Mouse (Mus musculus) adrenal gland, postnatal 14 days (tissue): ENCODE data around the gene Tm9sf1. TPM values are rescaled to one million over a fixed set of nuclear protein-coding genes. Genes with fewer than 3 reads are reported as not detected.

Experiments
- DNase-seq: peaks from one replicate; pipeline ENCODE4 v3.0.0; 2021; ENCODE audit warnings: mixed read lengths
- total RNA-seq: library from RNA; stranded (reverse); gene quantifications from 2 replicates; pipeline ENCODE4 v1.2.3, GENCODE M21; 2021

The Tm9sf1 gene
- total RNA-seq, 1 experiment from 2014 or later: 78.5 TPM

- peak; percentile 94 for DNase-seq
Measured at GRCm38 (mm10) chr14:55635523-55636007, 8.0 kb downstream of the Tm9sf1 start, which contains the start of gene Ipo4. Ipo4 (minus strand) TSS chr14:55635957.

DNA sequence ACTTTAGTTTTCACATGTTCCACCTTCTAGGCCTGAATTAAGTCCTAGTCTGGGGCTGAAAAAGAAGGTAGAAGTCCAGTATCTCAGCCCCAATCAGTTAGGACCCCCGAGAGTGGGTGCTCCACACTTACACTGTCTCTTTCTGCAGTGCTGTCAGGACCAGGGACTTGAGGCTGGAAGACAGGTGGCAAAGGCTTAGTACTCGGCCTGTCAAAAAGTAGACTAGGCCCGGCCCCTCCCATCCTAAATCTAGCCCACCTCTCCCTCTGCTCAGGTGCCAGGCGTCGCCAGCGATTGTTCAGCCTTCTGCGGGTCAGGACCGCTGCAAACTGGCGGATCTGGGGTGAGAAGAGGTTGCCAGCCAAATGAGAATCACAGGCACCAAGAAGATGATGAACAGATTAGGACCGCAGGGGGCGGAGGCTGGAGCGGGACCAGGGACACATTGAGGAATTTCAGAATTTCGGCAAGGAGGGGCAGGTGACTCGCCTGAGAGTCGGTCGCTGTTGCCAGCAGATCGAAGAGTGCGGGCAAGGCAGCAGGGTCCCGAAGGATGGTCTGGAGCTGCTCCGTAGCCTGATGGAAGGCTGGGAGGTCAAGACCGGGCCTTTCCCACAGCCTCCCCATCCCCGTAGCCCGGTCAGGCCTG lies 8.6 kb downstream of the Tm9sf1 start:
- peak; percentile 73 for DNase-seq

DNA sequence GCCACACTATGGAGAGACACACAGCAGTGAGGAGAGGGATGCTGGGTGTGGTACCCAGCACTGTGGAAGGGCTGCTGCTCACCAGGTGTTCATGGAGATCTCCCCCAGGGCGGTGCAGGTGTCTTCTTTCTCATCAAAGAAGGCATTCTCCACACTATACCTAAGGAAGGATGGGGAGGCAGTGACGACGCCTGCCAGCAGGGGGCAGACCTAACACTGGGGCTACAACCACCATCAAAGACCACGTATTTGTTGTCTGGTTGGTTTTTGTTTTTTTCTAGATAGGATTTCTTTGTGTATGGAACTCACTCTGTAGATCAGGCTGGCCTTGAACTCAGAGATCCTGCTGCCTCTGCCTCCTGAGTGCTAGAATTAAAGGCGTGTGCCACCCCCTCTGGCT lies 14.3 kb downstream of the Tm9sf1 start:
- DNase-seq: peak; percentile 74

- DNase-seq: no peak
Measured at GRCm38 (mm10) chr14:55628077-55628827, 15.4 kb downstream of the Tm9sf1 start.

DNA sequence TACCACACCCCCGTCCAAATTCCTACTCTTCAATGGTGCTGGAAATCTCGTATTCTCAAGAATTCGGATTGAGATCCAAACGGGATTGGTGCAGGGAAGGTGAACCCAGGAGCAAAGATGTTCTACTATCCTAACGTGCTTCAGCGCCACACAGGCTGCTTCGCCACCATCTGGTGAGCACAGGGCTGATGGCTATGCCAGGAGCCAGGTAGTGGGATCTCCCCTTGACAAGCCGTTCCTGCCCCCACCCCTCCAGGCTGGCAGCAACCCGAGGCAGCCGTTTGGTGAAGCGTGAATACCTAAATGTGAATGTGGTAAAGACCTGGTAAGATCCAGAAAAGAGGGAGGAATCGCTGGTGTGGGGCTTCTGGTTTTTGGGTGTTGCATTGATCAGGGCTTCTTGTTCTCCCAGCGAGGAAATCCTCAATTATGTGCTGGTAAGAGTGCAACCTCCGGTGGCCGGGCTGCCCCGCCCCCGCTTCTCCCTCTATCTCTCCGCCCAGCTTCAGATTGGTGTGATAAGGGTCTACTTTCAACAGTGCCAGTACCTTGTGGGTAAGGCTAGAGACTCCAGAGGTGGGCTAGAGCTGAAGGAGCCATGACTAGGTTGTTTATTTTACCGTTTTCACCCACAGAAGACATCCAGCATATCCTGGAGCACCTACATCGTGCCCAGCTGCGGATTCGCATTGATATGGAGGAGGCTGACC lies 25.0 kb downstream of the Tm9sf1 start:
- DNase-seq: no peak

- peak; percentile 67 for DNase-seq
Measured at GRCm38 (mm10) chr14:55617822-55618221, 25.8 kb downstream of the Tm9sf1 start, which contains the start of gene Rec8. Rec8 (plus strand) TSS chr14:55618037.

DNA sequence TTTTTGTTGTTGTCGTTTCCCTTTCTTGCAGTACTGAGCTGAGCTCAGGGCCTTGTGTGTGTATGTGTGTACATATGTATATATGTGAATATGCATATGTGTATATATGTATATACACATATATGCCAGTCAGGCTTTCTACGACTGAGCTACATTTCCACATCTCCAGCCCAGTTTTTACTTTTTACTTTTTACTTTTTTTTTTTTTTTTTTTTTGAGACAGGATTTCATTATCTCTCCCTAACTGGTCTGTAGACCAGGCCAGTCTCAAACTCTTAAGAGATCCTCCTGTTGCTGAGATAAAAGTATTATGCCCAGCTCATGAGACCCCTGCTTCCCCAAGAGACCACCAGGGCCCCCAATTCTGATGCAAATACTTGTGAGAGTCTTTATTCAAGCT lies 26.8 kb downstream of the Tm9sf1 start:
- DNase-seq: no peak

GRCm38 (mm10) chr14:55615876-55616275 lies 27.7 kb downstream of the Tm9sf1 start:
- DNase-seq: no peak

DNA sequence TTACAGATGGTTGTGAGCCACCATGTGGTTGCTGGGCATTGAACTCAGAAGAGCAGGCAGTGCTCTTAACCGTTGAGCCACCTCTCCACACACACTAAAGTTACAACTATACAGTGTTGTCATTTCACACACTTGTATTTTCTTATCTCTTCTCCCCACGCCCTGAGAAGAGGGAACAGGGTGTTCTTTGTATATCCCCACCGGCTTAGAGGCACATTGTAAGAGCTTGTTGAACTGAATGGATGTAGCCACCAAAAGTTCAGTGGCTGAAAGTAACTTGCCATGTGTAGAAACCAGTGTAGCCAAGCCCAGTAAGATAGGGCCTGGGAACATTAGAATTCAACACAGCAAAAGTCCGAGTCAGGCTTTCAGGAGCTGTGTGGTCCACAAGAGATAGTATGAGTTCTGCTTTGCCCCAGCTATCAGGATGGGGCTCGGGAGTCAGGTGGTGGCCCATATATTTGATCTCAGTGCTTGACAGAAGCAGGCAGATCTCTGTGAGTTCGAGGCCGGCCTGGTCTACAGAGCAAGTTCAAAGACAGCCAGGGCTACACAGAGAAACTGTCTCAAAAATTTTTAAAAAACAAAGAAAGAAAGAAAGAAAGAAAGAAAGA lies 28.9 kb downstream of the Tm9sf1 start:
- no peak for DNase-seq

DNA sequence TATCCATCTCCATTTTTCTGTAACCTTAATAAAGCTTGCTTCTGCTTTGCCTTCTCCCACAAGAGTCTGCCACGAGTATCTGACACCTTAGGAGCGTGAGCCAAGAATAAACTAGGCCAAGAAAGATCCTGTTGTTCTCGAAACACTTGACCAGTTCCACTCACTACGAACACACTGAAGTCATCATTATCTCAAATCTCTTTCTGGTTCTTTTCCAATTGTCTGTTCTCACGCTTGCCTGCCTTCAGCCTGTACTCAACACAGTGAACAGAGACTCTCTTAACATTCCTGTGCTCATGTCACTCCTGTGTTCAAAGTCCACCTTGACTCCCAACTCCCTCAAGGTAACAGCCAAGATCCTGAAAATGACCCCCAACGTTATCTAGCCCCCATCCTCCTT lies 30.3 kb downstream of the Tm9sf1 start:
- DNase-seq: no peak

DNA sequence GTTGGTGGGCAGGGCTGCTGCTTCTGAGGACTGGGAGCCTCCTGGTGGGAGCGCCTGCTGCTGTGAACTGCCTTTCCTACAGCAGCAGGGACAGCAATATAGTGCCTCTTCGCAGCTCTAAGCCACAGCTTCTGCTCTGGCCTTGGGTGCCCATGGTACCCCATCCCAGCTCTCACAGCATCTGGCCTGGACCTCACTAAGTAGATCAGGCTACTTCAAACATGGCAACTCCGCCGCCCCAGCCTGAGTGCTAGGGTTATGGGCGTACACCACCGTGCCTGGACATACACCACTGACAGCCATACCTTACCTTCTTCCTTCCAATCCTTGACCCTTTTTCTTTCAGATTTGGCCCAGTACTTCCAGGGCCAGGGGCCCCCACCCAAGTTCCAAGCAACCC lies 35.3 kb downstream of the Tm9sf1 start:
- no peak for DNase-seq

DNA sequence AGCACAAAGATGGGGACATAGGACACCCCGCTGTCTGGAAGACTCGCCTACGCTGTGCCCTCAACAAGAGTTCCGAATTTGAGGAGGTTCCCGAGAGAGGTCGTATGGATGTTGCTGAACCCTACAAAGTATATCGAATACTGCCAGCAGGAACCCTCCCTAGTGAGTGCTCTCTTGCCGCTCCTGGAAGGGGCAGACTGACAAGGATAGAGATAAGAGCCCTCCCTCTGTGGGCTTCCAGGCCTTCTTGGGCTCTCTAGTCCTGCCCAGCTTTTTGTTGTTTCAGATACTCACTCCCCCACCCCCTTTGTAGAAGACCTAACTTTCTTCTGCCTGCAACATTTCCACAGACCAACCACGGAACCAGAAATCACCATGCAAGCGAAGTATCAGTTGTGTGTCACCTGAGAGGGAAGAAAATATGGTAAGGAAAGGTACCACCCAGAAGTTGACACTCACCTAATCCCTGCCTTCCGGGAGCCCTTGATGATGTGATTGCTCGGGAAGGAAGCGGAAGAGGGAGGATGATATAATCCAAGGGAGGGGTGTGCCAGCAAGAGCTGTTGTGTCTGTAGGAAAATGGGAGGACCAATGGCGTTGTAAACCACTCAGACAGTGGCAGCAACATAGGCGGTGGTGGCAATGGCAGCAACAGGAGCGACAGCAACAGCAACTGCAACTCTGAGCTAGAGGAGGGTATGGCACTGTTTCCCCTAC lies 37.7 kb downstream of the Tm9sf1 start:
- no peak for DNase-seq

DNA sequence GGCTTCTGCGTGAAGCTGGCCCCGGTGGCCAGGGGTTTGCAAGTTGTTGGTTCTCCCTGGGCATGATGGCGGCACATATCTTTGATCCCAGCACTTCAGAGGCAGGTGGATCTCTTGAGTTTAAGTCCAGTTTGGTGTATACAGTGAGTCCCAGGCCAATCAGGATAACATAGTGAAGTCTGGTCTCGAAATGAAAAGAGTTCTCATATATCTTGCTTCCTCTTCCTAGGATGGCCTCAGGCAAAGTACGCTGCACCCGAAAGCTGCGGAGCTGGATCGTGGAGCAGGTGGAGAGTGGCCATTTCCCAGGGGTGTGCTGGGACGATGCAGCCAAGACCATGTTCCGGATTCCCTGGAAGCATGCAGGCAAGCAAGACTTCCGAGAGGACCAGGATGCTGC lies 38.8 kb downstream of the Tm9sf1 start:
- DNase-seq: no peak

DNA sequence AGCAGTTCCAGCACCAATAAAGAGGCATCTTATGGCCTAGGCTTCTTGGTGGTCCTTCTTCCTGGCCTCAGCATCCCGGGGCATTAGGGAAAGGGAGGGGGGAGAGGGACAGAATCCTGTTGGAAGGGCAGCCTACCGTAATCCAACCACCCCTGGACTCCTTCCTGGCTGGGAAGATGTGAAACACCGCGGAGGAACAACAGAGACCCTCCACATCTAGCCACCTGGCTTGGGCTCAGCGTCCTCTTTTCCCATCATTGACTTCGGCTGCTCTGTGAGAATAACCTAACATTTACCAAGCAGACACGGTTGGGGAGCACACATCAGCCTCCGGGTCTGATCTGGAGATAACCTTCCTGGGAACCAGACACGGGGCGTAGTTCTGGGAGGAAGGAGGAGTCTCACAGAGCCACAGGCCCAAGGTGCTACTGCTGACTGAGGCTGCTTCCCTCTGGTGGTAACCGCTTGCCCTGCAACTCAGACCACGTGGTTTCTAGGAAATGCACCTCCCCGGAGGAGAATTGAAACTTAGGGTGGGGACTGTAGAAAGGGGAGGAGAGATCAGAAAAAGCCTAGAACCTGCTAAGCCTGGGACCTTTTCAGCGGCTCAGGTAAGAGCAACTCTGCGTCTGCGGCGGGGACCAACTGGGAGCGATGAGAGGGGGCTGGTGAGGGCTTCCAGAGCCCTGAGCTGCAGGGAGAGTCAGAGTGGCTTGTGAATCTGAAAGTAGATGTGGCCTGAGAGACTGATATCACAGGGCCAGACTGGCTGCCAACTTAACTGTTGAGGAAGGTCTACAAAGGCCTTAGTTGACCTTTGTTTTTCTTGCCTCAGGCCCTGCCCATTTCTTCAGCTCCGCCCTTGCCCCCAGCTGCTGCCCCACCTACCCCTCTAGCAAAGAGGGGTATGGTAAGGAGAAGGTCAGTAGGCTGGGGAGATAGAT lies 39.7 kb downstream of the Tm9sf1 start:
- DNase-seq: peak; percentile 95

DNA sequence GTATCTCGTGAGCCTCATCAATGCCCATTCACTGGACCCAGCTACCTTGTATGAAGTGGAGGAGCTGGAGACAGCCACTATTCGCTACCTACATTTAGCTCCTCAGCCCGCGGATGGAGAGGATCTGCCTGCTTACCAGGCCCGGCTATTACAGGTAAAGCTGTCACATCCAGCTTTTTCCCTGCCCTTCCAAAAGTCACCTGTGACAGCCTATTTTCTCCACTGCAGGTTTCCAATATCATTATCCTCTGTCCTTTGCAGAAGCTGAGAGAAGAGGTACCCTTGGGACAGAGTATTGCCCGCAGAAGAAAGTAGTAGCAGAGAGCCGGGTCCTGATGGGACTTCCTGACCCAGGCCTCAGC lies 40.4 kb downstream of the Tm9sf1 start, which contains the start of gene Irf9:
Irf9 (plus strand) TSS at position 301 of the 362 bp plus-strand sequence.
- DNase-seq: no peak

DNA sequence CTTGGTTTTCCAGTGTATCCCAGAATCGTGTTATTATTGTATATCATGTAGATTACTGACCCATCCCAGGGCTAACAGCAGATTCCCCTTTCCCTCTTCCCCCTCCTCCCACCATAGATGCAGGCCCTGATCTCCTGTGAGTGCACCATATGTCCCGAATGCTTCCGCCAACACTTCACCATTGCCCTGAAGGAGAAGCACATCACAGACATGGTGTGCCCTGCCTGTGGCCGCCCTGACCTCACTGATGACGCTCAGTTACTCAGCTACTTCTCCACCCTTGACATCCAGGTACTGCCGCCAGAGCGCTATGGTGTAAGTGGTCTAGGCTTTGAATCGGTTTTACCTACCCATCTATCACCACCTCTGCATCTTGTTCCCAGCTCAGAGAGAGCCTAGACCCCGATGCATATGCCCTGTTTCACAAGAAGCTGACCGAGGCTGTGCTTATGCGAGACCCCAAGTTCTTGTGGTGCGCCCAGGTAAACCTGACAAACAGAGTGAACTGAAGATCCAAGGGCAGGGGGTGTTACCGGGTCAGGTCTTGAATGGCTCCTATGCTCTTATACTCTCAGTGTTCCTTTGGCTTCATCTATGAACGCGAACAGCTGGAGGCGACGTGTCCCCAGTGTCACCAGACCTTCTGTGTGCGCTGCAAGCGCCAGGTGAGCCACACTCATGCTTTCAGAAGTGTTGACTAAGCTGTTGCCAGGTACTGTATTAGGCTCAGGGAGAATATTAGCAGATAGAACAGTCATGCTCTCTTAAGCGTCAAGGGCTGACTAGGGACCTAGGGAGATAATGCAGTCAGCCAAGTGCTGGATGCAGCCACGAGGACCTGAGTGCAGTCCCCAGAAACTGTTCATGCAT lies 44.9 kb downstream of the Tm9sf1 start:
- no peak for DNase-seq

- DNase-seq: no peak
Measured at GRCm38 (mm10) chr14:55596036-55596690, 47.4 kb downstream of the Tm9sf1 start.

DNA sequence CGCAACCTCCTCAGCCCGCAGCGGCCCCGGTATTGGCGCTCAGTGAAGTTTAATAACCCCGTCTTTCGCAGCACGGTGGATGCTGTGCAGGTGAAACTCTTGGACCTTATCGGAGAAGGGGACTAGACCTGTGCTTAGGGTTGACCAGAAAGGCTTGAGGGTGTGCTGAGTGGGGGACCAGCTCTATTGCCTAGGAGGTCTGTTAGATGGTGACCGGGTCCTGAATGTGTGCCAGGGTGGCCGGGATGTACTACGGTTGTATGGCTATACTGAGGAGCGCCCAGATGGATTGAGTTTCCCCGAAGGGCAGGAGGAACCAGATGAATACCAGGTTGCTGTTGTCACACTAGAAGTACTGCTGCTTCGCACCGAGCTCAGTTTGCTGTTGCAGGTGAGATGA lies 51.4 kb downstream of the Tm9sf1 start:
- no peak for DNase-seq

GRCm38 (mm10) chr14:55591331-55591891 lies 52.2 kb downstream of the Tm9sf1 start, which contains the start of gene Rnf31:
Rnf31 (plus strand) TSS chr14:55591708.
- peak; percentile 97 for DNase-seq
